Mouse (Mus musculus) heart, postnatal 25 days (tissue): ENCODE results near the gene Pzp. TPM values are rescaled to one million over a fixed set of nuclear protein-coding genes. Genes with fewer than 3 reads are reported as not detected.
A peak's percentile ranks its signal among the peaks of the same experiment; 100 is the strongest.

Source experiments
- DNase-seq: peaks from one replicate; pipeline ENCODE4 v3.0.0; 2022; ENCODE audit warnings: low spot score
- intact Hi-C: fragments of 180-260 bp; cut with DNase I; formaldehyde crosslinking; loops from one replicate; pipeline ENCODE4 v1.15.1; 2025
- total RNA-seq, 2 experiments: library from RNA; stranded (reverse); gene quantifications; 2 replicates each; pipeline ENCODE4 v1.2.3; 2021

Gene Pzp
- total RNA-seq, 2 experiments from 2014 or later, result 1.5 to 1.7 TPM

GRCm38 (mm10) chr6:128487736-128488135, 38.8 kb downstream of the Pzp start:
- no peak for DNase-seq
- intact Hi-C loops, result no loop called here

GRCm38 (mm10) chr6:128479463-128480454, 46.8 kb downstream of the Pzp start:
- peak; percentile 81 for DNase-seq
- intact Hi-C loops, result loop anchor here (1.0 to 5.0 kb wide), 2 partner anchors 33 to 162 kb away; no protein-coding TSS in a partner anchor

- intact Hi-C loops, result loop anchor here (5.0 kb wide), 1 partner anchor 160 kb away; no protein-coding TSS in a partner anchor
- no peak for DNase-seq
Observed at GRCm38 (mm10) chr6:128477495-128477894, 49.0 kb downstream of the Pzp start.

- intact Hi-C loops, result no loop called here
- DNase-seq, result no peak
Observed at GRCm38 (mm10) chr6:128474112-128474511, 52.4 kb downstream of the Pzp start.

GRCm38 (mm10) chr6:128469451-128469850, 57.1 kb downstream of the Pzp start:
- no peak for DNase-seq
- intact Hi-C loops, result no loop called here

- intact Hi-C loops, result no loop called here
- no peak for DNase-seq
Observed at GRCm38 (mm10) chr6:128467298-128467697, 59.2 kb downstream of the Pzp start.

- no peak for DNase-seq
- intact Hi-C loops, result no loop called here
Observed at GRCm38 (mm10) chr6:128466563-128466962, 60.0 kb downstream of the Pzp start.

GRCm38 (mm10) chr6:128466043-128466442, 60.5 kb downstream of the Pzp start:
- intact Hi-C loops, result no loop called here
- DNase-seq, result no peak

- intact Hi-C loops, result no loop called here
- no peak for DNase-seq
Observed at GRCm38 (mm10) chr6:128464996-128465395, 61.5 kb downstream of the Pzp start.

- DNase-seq, result no peak
- intact Hi-C loops, result no loop called here
Observed at GRCm38 (mm10) chr6:128461606-128462005, 64.9 kb downstream of the Pzp start.

GRCm38 (mm10) chr6:128460729-128461503, 65.6 kb downstream of the Pzp start:
- DNase-seq, result no peak
- intact Hi-C loops, result no loop called here

GRCm38 (mm10) chr6:128460321-128460720, 66.2 kb downstream of the Pzp start:
- no peak for DNase-seq
- intact Hi-C loops, result no loop called here

GRCm38 (mm10) chr6:128457186-128457585, 69.3 kb downstream of the Pzp start:
- no peak for DNase-seq
- intact Hi-C loops, result no loop called here

GRCm38 (mm10) chr6:128455835-128456605, 70.5 kb downstream of the Pzp start:
- DNase-seq, result no peak
- intact Hi-C loops, result no loop called here

- no peak for DNase-seq
- intact Hi-C loops, result no loop called here
Observed at GRCm38 (mm10) chr6:128447063-128447462, 79.5 kb downstream of the Pzp start.

GRCm38 (mm10) chr6:128445761-128446535, 80.6 kb downstream of the Pzp start:
- DNase-seq, result no peak
- intact Hi-C loops, result loop anchor here (1.0 kb wide), 1 partner anchor 33 kb away; no protein-coding TSS in a partner anchor

- DNase-seq, result no peak
- intact Hi-C loops, result no loop called here
Observed at GRCm38 (mm10) chr6:128440238-128440637, 86.3 kb downstream of the Pzp start.

- no peak for DNase-seq
- intact Hi-C loops, result no loop called here
Observed at GRCm38 (mm10) chr6:128438871-128439341, 87.6 kb downstream of the Pzp start.

- peak; percentile 91 for DNase-seq
- intact Hi-C loops, result no loop called here
Observed at GRCm38 (mm10) chr6:128438317-128438870, 88.1 kb downstream of the Pzp start, which contains the start of gene Fkbp4. Gene Fkbp4, minus strand, starts transcription at chr6:128438677.
